Mouse (Mus musculus): Measurements from ENCODE around the gene Ppp1r27.
A peak's percentile ranks its signal among the peaks of the same experiment; 100 is the strongest.

The Ppp1r27 gene

GRCm38 (mm10) chr11:120531646-120532045 is 19.3 kb downstream of the Ppp1r27 start:
- Histone ChIP-seq H3K4me1 (replicated peaks; ENCODE audit: low read depth, low read length) (peaks cover 17% of the 10 kb centered on the region), H3K27me3 (ENCODE audit: insufficient read depth, low read length) (peaks cover 86% of the 10 kb centered on the region), H3K36me3 (ENCODE audit: insufficient read depth, low read length) (no peaks in the 10 kb centered on the region), H3K4me3 (replicated peaks; ENCODE audit: low read length) (no peak overlapping the region), H3K9me3 (ENCODE audit: low read length) (no peaks in the 10 kb centered on the region)
- TF ChIP-seq POU5F1 (IDR thresholded peaks at IDR 0.05; ENCODE audit: borderline replicate concordance, low read length) (no peak), CTCF (conservative IDR thresholded peaks at IDR 0.05; ENCODE audit: low read length) (no peak), NANOG (IDR thresholded peaks at IDR 0.05; ENCODE audit: borderline replicate concordance, low read length) (no peak)

DNA sequence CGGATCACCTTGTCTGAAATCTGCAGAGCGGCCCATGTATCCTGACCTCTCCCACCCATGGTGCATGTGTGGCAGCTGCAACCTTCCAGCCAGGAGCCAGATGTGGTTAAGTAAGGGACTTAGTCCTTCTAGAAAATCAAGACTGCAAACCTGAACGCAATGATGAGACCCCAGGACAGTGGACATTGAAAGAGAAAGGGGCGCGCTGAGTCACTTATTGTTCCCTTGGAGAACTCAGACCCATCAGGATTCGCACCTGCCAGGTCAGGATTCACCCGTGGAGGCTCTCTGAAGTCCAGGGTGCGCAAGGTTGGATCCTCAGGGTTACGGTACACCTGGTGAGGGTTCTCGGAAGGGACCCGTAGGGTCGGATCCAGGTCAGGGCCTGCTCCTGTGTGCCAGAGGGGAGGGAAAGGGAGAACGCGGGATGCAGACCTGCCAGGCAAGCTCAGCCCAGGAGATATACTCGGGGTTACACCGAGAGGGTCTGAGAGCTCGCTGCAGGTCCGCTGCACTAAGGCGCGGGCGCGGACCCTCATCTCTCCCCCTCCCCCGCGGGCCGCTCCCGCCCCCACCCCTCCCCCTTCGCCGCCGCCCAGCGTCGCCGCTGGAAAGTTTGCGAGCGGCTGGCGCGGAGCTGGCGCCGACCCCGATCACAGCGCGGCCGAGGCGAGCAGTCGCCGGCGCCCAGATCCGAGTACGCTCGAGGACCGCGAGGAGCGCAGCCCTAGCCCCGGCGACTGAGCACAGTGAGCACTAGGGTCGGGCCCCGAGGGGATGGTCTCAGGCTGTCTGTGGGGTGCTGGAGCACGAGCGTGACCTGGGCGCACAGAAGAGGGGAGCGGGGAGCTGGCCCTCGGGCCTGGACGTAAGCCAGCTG is 20.6 kb downstream of the Ppp1r27 start, which contains the start of gene Gcgr:
Gcgr (plus strand) TSS at position 615 of the 880 bp plus-strand sequence.
- H3K4me3 ChIP-seq (replicated peaks; ENCODE audit: low read length) = peak within 1 kb of the TSS; percentile 75
- TF ChIP-seq POU5F1 (IDR thresholded peaks at IDR 0.05; ENCODE audit: borderline replicate concordance, low read length) (no peak), NANOG (IDR thresholded peaks at IDR 0.05; ENCODE audit: borderline replicate concordance, low read length) (no peak), CTCF (conservative IDR thresholded peaks at IDR 0.05; ENCODE audit: low read length) (no peak)
- peaks cover 17% of the 10 kb centered on the region for H3K4me1 ChIP-seq (replicated peaks; ENCODE audit: low read depth, low read length)
- peaks cover 76% of the 10 kb centered on the region for H3K27me3 ChIP-seq (ENCODE audit: insufficient read depth, low read length)
- H3K36me3 ChIP-seq (ENCODE audit: insufficient read depth, low read length) = no peaks in the 10 kb centered on the region
- no peaks in the 10 kb centered on the region for H3K9me3 ChIP-seq (ENCODE audit: low read length)

DNA sequence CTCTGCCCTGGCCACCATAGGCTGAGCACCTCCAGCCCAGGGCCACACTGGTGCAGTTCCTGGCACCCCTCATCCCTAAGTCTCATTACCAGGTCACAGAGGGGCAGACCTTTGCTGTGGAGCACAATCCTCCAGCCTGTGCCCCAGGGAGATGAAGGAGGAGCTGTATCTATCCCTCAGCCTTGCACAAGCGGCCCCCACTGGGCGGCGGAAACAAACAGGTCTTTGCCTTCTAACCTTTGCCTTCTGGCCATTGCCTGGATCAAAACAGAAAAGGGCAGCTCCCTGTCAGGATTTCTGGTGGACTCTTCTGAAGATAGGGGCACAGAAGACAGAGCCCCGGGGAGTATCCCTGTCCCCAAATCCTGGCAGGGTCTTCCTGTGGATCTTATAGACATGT is 22.0 kb downstream of the Ppp1r27 start:
- no peak overlapping the region for H3K4me3 ChIP-seq (replicated peaks; ENCODE audit: low read length)
- peaks cover 62% of the 10 kb centered on the region for H3K27me3 ChIP-seq (ENCODE audit: insufficient read depth, low read length)
- H3K9me3 ChIP-seq (ENCODE audit: low read length) = no peaks in the 10 kb centered on the region
- H3K4me1 ChIP-seq (replicated peaks; ENCODE audit: low read depth, low read length) = peaks cover 17% of the 10 kb centered on the region
- TF ChIP-seq POU5F1 (IDR thresholded peaks at IDR 0.05; ENCODE audit: borderline replicate concordance, low read length) (no peak), NANOG (IDR thresholded peaks at IDR 0.05; ENCODE audit: borderline replicate concordance, low read length) (no peak), CTCF (conservative IDR thresholded peaks at IDR 0.05; ENCODE audit: low read length) (no peak)
- H3K36me3 ChIP-seq (ENCODE audit: insufficient read depth, low read length) = no peaks in the 10 kb centered on the region

DNA sequence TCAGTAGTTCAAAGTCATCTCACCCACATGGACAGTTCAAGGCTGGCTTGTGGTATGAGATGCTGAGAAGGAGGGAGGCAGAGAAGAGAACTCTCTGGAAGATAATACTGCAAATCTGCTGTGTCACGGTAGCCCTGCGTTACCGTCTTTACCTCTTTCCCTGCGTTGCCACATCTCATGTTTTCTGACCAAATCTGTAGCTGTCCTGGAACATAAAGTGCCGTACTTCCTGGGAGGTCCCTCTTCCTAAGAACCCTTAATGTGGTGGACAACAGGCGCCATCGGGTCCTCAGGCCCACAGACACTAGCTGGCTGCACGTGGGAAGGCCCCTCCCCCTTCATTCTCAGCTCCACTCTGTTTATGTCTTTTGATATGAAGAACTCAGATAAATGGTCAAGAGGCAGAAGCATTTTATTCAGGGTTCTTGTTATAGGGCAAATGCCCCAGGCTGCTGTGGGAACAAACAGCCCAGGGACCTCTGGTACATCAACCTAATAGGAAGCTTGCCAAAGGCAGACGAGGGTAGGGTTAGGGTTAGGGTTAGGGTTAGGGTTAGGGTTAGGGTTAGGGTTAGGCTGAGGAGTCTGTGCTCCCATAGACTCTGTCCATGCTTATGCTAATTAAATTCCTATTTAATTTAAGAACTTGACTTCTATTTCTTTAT is 23.1 kb downstream of the Ppp1r27 start:
- Histone ChIP-seq H3K9me3 (ENCODE audit: low read length) (no peaks in the 10 kb centered on the region), H3K36me3 (ENCODE audit: insufficient read depth, low read length) (no peaks in the 10 kb centered on the region), H3K27me3 (ENCODE audit: insufficient read depth, low read length) (peaks cover 51% of the 10 kb centered on the region), H3K4me3 (replicated peaks; ENCODE audit: low read length) (no peak overlapping the region), H3K4me1 (replicated peaks; ENCODE audit: low read depth, low read length) (peaks cover 17% of the 10 kb centered on the region)
- TF ChIP-seq NANOG (IDR thresholded peaks at IDR 0.05; ENCODE audit: borderline replicate concordance, low read length) = no peak
- TF ChIP-seq CTCF (conservative IDR thresholded peaks at IDR 0.05; ENCODE audit: low read length) = no peak
- TF ChIP-seq POU5F1 (IDR thresholded peaks at IDR 0.05; ENCODE audit: borderline replicate concordance, low read length) = no peak

DNA sequence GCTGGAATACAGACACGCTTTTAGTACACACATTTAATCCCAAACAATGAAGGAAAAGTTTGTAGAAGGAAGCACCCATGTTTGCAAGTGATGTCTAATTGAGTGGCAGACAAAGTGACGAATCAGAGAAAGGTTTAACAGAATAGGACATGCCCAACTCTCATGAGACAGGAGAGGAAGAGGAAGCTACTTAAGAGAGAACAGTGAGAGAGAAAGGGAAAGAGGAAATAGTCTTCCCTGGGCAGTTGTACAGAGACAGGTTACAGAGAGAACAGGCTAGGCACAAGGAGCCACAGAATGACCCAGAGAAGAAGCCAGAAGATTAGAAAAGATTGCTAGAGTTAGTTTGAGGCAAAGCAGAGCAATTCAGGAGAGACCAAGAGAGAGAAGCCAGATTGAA is 25.0 kb downstream of the Ppp1r27 start:
- H3K36me3 ChIP-seq (ENCODE audit: insufficient read depth, low read length) = no peaks in the 10 kb centered on the region
- peaks cover 32% of the 10 kb centered on the region for H3K27me3 ChIP-seq (ENCODE audit: insufficient read depth, low read length)
- no peaks in the 10 kb centered on the region for H3K9me3 ChIP-seq (ENCODE audit: low read length)
- H3K4me1 ChIP-seq (replicated peaks; ENCODE audit: low read depth, low read length) = peaks cover 10% of the 10 kb centered on the region
- no peak overlapping the region for H3K4me3 ChIP-seq (replicated peaks; ENCODE audit: low read length)
- TF ChIP-seq POU5F1 (IDR thresholded peaks at IDR 0.05; ENCODE audit: borderline replicate concordance, low read length) (no peak), NANOG (IDR thresholded peaks at IDR 0.05; ENCODE audit: borderline replicate concordance, low read length) (no peak), CTCF (conservative IDR thresholded peaks at IDR 0.05; ENCODE audit: low read length) (no peak)

GRCm38 (mm10) chr11:120522581-120522980 is 28.4 kb downstream of the Ppp1r27 start:
- Histone ChIP-seq H3K27me3 (ENCODE audit: insufficient read depth, low read length) (peaks cover 2% of the 10 kb centered on the region; the same call in 1 of the 2 replicates), H3K36me3 (ENCODE audit: insufficient read depth, low read length) (no peaks in the 10 kb centered on the region), H3K4me3 (replicated peaks; ENCODE audit: low read length) (no peak overlapping the region), H3K4me1 (replicated peaks; ENCODE audit: low read depth, low read length) (peaks cover 9% of the 10 kb centered on the region), H3K9me3 (ENCODE audit: low read length) (no peaks in the 10 kb centered on the region)
- TF ChIP-seq NANOG (IDR thresholded peaks at IDR 0.05; ENCODE audit: borderline replicate concordance, low read length) (no peak), POU5F1 (IDR thresholded peaks at IDR 0.05; ENCODE audit: borderline replicate concordance, low read length) (no peak), CTCF (conservative IDR thresholded peaks at IDR 0.05; ENCODE audit: low read length) (no peak)

DNA sequence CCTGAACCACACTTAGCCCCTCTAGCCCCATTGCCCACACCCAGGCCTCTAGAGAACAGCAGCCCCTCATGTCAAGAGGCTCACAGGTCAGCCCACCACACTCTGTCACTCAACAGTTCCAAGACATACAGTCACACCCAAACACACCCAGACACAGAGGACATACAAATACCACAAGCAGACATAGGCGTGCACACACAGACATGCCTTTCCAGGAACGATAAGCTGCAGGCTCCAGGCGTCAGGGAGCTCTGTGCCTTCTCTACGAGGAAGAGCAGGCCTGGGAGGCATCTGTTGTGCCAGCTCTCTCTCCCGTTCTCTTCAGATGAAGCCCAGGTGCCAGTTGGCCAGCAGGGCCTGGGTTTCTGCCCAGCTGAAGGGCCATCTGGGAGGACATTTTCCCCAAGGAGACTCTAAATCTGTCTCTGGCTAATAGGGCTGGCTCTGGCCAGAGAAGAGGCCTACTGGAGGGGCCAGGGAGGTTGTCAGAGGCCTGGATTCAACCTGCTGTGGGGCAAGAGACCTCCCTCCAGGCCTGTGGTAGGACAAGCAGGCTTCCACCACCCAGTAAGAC is 29.9 kb downstream of the Ppp1r27 start:
- no peaks in the 10 kb centered on the region for H3K9me3 ChIP-seq (ENCODE audit: low read length)
- no peak for TF ChIP-seq CTCF (conservative IDR thresholded peaks at IDR 0.05; ENCODE audit: low read length)
- no peak for TF ChIP-seq POU5F1 (IDR thresholded peaks at IDR 0.05; ENCODE audit: borderline replicate concordance, low read length)
- TF ChIP-seq NANOG (IDR thresholded peaks at IDR 0.05; ENCODE audit: borderline replicate concordance, low read length) = no peak

GRCm38 (mm10) chr11:120520498-120520897 is 30.4 kb downstream of the Ppp1r27 start:
- peaks cover 21% of the 10 kb centered on the region for H3K4me1 ChIP-seq (replicated peaks; ENCODE audit: low read depth, low read length)
- no peak overlapping the region for H3K4me3 ChIP-seq (replicated peaks; ENCODE audit: low read length)
- H3K36me3 ChIP-seq (ENCODE audit: insufficient read depth, low read length) = no peaks in the 10 kb centered on the region
- 0 out of 2 replicates have a peak, but pooled peaks cover 5% of the 10 kb centered on the region for H3K27me3 ChIP-seq (ENCODE audit: insufficient read depth, low read length)
- TF ChIP-seq POU5F1 (IDR thresholded peaks at IDR 0.05; ENCODE audit: borderline replicate concordance, low read length) (no peak), CTCF (conservative IDR thresholded peaks at IDR 0.05; ENCODE audit: low read length) (no peak), NANOG (IDR thresholded peaks at IDR 0.05; ENCODE audit: borderline replicate concordance, low read length) (no peak)
- H3K9me3 ChIP-seq (ENCODE audit: low read length) = no peaks in the 10 kb centered on the region

More for the DNA sequence above, 29.9 kb downstream of the Ppp1r27 start:
- Histone ChIP-seq H3K36me3 (ENCODE audit: insufficient read depth, low read length) (no peaks in the 10 kb centered on the region), H3K27me3 (ENCODE audit: insufficient read depth, low read length) (0 out of 2 replicates have a peak, but pooled peaks cover 5% of the 10 kb centered on the region), H3K4me1 (replicated peaks; ENCODE audit: low read depth, low read length) (peaks cover 16% of the 10 kb centered on the region), H3K4me3 (replicated peaks; ENCODE audit: low read length) (no peak overlapping the region)

Data from E14TG2a.4 (cell line).